Mouse (Mus musculus) CH12.LX (cell line): Measurements from ENCODE around the gene Nuak2. TPM values are rescaled to one million over a fixed set of nuclear protein-coding genes. Genes with fewer than 3 reads are reported as not detected.

ENCODE experiments used
- DNase-seq: peaks from one replicate; pipeline ENCODE4 v3.0.0-alpha.2; 2013; ENCODE audit errors: extremely low read depth
- H3K27ac ChIP-seq: 2 replicates; pipeline ENCODE4 v1.5.1; 2012; ENCODE audit warnings: low read depth, mild to moderate bottlenecking, control low read depth, moderate library complexity; ENCODE audit not compliant: insufficient read depth
- H3K27me3 ChIP-seq: replicated peaks from 2 replicates; pipeline ENCODE3; 2012; ENCODE audit warnings: inconsistent platforms
- H3K36me3 ChIP-seq, 2 experiments: replicated peaks in 1 of 2; 2 replicates each; pipeline versions ENCODE3 to v1.6.1; 2012; ENCODE audit warnings: inconsistent platforms in 1 of 2, low read length in 1 of 2, mild to moderate bottlenecking in 1 of 2, mixed read lengths in 1 of 2, moderate library complexity in 1 of 2; ENCODE audit not compliant: control insufficient read depth in 1 of 2, insufficient read depth in 1 of 2
- H3K4me1 ChIP-seq, 2 experiments: 2 replicates each; pipeline ENCODE4 v1.6.1; 2012; ENCODE audit warnings: inconsistent platforms in 1 of 2, moderate library complexity in 1 of 2; ENCODE audit not compliant: insufficient read depth in 2 of 2, control insufficient read depth in 1 of 2
- H3K4me2 ChIP-seq: 2 replicates; pipeline ENCODE4 v1.6.1; 2012; ENCODE audit warnings: low read depth, mild to moderate bottlenecking, control low read depth; ENCODE audit not compliant: poor library complexity, insufficient read depth, severe bottlenecking
- H3K4me3 ChIP-seq, 3 experiments: fragments of 150-350 bp in 1 of 3; sonication (generic) in 1 of 3; replicated peaks in 1 of 3; 2 replicates each; pipeline versions ENCODE3 to v1.5.1; 2011 to 2012; ENCODE audit warnings: low read depth in 2 of 3, low read length in 2 of 3, mild to moderate bottlenecking in 2 of 3, moderate library complexity in 2 of 3, control low read depth in 1 of 3, improper control_type of control experiment in 1 of 3, inconsistent platforms in 1 of 3, mixed read lengths in 1 of 3; ENCODE audit not compliant: poor library complexity in 1 of 3
- H3K79me2 ChIP-seq: replicated peaks from 2 replicates; pipeline ENCODE4 v1.6.1; 2012; ENCODE audit warnings: mild to moderate bottlenecking, moderate library complexity; ENCODE audit not compliant: control insufficient read depth, poor library complexity, insufficient read depth, severe bottlenecking; ENCODE audit errors: extremely low read depth
- H3K9ac ChIP-seq: 2 replicates; pipeline ENCODE4 v1.6.1; 2012; ENCODE audit warnings: low read depth, mild to moderate bottlenecking, control low read depth, moderate library complexity; ENCODE audit not compliant: insufficient read depth
- H3K9me3 ChIP-seq: replicated peaks from 2 replicates; pipeline ENCODE3; 2012; ENCODE audit warnings: low read length, inconsistent platforms, mixed read lengths
- CHD1 ChIP-seq: IDR thresholded peaks from 2 replicates; pipeline ENCODE4 v1.6.1; 2012; ENCODE audit warnings: low read depth, low read length, improper control_type of control experiment, inconsistent platforms
- ELF1 ChIP-seq: IDR thresholded peaks from 2 replicates; pipeline ENCODE4 v1.6.1; 2014; ENCODE audit warnings: low read depth, mild to moderate bottlenecking, inconsistent platforms, low read length, improper control_type of control experiment
- EP300 ChIP-seq: IDR thresholded peaks from 2 replicates; pipeline ENCODE4 v1.6.1; 2011; ENCODE audit warnings: low read length, improper control_type of control experiment
- GABPA ChIP-seq: IDR thresholded peaks from 2 replicates; pipeline ENCODE4 v1.6.1; 2012; ENCODE audit warnings: low read depth, low read length, improper control_type of control experiment, inconsistent platforms; ENCODE audit not compliant: insufficient replicate concordance
- HCFC1 ChIP-seq: IDR thresholded peaks from 2 replicates; pipeline ENCODE4 v1.6.1; 2012; ENCODE audit warnings: low read depth, mild to moderate bottlenecking, inconsistent platforms, low read length, improper control_type of control experiment
- IRF4 ChIP-seq: IDR thresholded peaks from 2 replicates; pipeline ENCODE4 v1.6.1; 2014; ENCODE audit warnings: low read depth, mild to moderate bottlenecking, inconsistent platforms, low read length, improper control_type of control experiment
- JUN ChIP-seq: IDR thresholded peaks from 2 replicates; pipeline ENCODE4 v1.6.1; 2011; ENCODE audit warnings: low read depth, mild to moderate bottlenecking, low read length, improper control_type of control experiment, moderate library complexity; ENCODE audit not compliant: insufficient read depth
- JUND ChIP-seq: conservative IDR thresholded peaks from 2 replicates; pipeline ENCODE4 v1.6.1; 2011; ENCODE audit warnings: low read depth, low read length, improper control_type of control experiment
- KAT2A ChIP-seq: IDR thresholded peaks from 2 replicates; pipeline ENCODE4 v1.6.1; 2012; ENCODE audit warnings: low read length, improper control_type of control experiment, inconsistent platforms; ENCODE audit not compliant: insufficient replicate concordance
- MAX ChIP-seq: IDR thresholded peaks from 2 replicates; pipeline ENCODE4 v1.6.1; 2011; ENCODE audit warnings: low read length, improper control_type of control experiment
- MAZ ChIP-seq: IDR thresholded peaks from 2 replicates; pipeline ENCODE4 v1.6.1; 2012; ENCODE audit warnings: low read depth, mild to moderate bottlenecking, inconsistent platforms, low read length, improper control_type of control experiment, moderate library complexity
- MEF2A ChIP-seq: IDR thresholded peaks from 2 replicates; pipeline ENCODE4 v1.6.1; 2014; ENCODE audit warnings: low read depth, mild to moderate bottlenecking, inconsistent platforms, low read length, improper control_type of control experiment, borderline replicate concordance
- MYC ChIP-seq: IDR thresholded peaks from 2 replicates; pipeline ENCODE4 v1.6.1; 2011; ENCODE audit warnings: low read depth, mild to moderate bottlenecking, improper control_type of control experiment, low read length
- PAX5 ChIP-seq: IDR thresholded peaks from 2 replicates; pipeline ENCODE4 v1.6.1; 2012; ENCODE audit warnings: low read length, inconsistent platforms, mixed read lengths
- RAD21 ChIP-seq: IDR thresholded peaks from 2 replicates; pipeline ENCODE4 v1.6.1; 2011; ENCODE audit warnings: low read depth, mild to moderate bottlenecking, low read length, improper control_type of control experiment, moderate library complexity
- SIN3A ChIP-seq: IDR thresholded peaks from 2 replicates; pipeline ENCODE4 v1.6.1; 2012; ENCODE audit warnings: low read length, improper control_type of control experiment, inconsistent platforms
- SMC3 ChIP-seq: IDR thresholded peaks from 2 replicates; pipeline ENCODE4 v1.6.1; 2011; ENCODE audit warnings: low read depth, low read length, improper control_type of control experiment
- TBP ChIP-seq: conservative IDR thresholded peaks from 2 replicates; pipeline ENCODE4 v1.6.1; 2011; ENCODE audit warnings: low read depth, low read length, improper control_type of control experiment
- TCF12 ChIP-seq: IDR thresholded peaks from 2 replicates; pipeline ENCODE4 v1.6.1; 2014; ENCODE audit warnings: low read depth, mild to moderate bottlenecking, inconsistent platforms, low read length, improper control_type of control experiment
- USF1 ChIP-seq: IDR thresholded peaks from 2 replicates; pipeline ENCODE4 v1.6.1; 2014; ENCODE audit warnings: low read depth, mild to moderate bottlenecking, inconsistent platforms, low read length, improper control_type of control experiment
- USF2 ChIP-seq: conservative IDR thresholded peaks from 2 replicates; pipeline ENCODE4 v1.6.1; 2011; ENCODE audit warnings: low read depth, low read length, improper control_type of control experiment
- ZKSCAN1 ChIP-seq: IDR thresholded peaks from 2 replicates; pipeline ENCODE4 v1.6.1; 2012; ENCODE audit warnings: low read depth, inconsistent platforms, low read length, improper control_type of control experiment, borderline replicate concordance
- ZMIZ1 ChIP-seq: IDR thresholded peaks from 2 replicates; pipeline ENCODE4 v1.6.1; 2012; ENCODE audit warnings: low read depth, mild to moderate bottlenecking, inconsistent platforms, low read length, improper control_type of control experiment
- ZNF384 ChIP-seq: IDR thresholded peaks from 2 replicates; pipeline ENCODE4 v1.6.1; 2012; ENCODE audit warnings: low read depth, low read length, improper control_type of control experiment, inconsistent platforms
- dilution Hi-C: fragments of 300-500 bp; cut with MboI; formaldehyde crosslinking; loops from 2 replicates; pipeline ENCODE4 v1.14.3; 2020; ENCODE audit warnings: low sequenced_read_pairs; ENCODE audit not compliant: extremely low pct_unique_long_range_greater_than_20kb, extremely low pct_ligation_motif_present
- in situ Hi-C: fragments of 300-500 bp; cut with MboI; formaldehyde crosslinking; loops from 3 replicates; pipeline ENCODE4 v1.14.3; 2019; ENCODE audit warnings: low sequenced_read_pairs, low pct_ligation_motif_present, low pct_unique_long_range_greater_than_20kb, mixed read lengths
- polyA plus RNA-seq: library from polyadenylated mRNA; unstranded; fragments of >175 nt; gene quantifications from 2 replicates; pipeline ENCODE4 v1.2.1, GENCODE M21; 2012; ENCODE audit warnings: low read depth; ENCODE audit not compliant: insufficient read length
- total RNA-seq, 2 experiments: library from RNA; depleted of rRNA; stranded (reverse); fragments of 300-350 nt in 1 of 2; fragments of >200 nt in 1 of 2; gene quantifications; 2 replicates each; pipeline ENCODE4 v1.2.3; 2012 to 2014

Nuak2 gene
- total and polyA plus RNA-seq, 3 experiments: 0.30 TPM; not detected in 2

DNA sequence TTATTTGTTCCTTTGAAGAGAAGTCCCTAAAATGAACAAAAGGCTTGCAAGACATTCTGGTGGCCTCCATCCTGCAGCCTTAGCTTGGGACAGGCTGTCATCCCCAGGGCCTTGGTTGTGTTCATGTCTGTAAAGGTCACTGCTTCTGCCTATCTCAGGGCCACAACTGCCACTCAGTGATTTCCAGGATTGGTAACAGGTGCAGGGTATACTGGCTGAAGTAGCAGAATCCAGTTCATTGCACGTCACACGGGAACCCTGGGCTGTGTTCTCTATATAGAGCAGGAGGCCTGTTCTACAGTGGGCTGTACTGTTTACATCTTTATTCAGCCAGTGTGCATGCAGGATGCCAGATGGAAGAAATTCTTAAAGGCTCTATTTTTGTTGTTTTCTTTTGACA, 48.0 kb upstream of the Nuak2 start:
- in situ Hi-C loops: no loop called here

DNA sequence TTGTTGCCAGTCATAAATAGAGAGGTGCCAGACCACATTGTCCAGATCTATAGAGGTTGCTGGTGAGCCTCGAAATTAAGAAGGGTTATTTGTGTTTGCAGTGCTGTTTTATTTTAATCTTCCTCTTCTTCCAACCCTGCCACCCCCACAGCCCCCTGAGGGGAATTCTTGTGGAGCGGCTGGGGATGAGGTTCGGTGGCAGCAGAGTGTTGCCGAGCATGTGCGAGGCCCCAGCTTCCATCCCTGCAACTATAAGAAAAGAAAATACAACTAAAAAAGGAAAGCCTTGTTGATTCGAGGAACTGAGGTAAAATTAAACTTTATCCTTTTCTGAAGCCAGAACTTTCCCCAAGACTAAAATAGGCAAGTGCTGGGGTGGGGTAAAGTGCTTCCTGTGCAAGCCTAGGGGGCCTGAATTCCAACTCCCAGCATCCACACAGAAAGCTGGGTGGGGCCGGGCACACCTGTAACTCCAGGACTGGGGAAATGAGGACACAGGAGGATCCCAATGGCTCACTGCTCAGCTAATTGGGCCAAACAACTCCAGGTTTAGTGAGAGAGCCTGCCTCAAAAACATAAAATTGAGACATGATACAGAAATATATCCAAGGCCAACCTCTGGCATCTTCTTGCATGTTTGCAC, 47.4 kb upstream of the Nuak2 start:
- H3K4me3 ChIP-seq: no peak overlapping the region
- no peak overlapping the region for H3K4me2 ChIP-seq
- dilution Hi-C loops (no loop called here), in situ Hi-C loops (no loop called here)
- no peaks in the 10 kb centered on the region for H3K9me3 ChIP-seq
- no peaks in the 10 kb centered on the region for H3K27me3 ChIP-seq
- TF ChIP-seq JUND (no peak), IRF4 (no peak), ZKSCAN1 (no peak), ZMIZ1 (no peak), MEF2A (no peak), KAT2A (no peak), CHD1 (no peak), MAZ (no peak), RAD21 (no peak), EP300 (no peak), PAX5 (no peak), MAX (no peak), TCF12 (no peak), ELF1 (no peak), TBP (no peak), USF1 (no peak), HCFC1 (no peak), MYC (no peak)
- no peak overlapping the region for H3K9ac ChIP-seq
- H3K79me2 ChIP-seq: no peaks in the 10 kb centered on the region
- H3K4me1 ChIP-seq: peaks cover 22 to 62% of the 10 kb centered on the region in 2 experiments
- DNase-seq: no peak
- no peaks in the 10 kb centered on the region for H3K36me3 ChIP-seq
- H3K27ac ChIP-seq: no peak overlapping the region

More for the DNA sequence above, 48.0 kb upstream of the Nuak2 start:
- H3K9me3 ChIP-seq: no peaks in the 10 kb centered on the region
- no peaks in the 10 kb centered on the region for H3K36me3 ChIP-seq
- dilution Hi-C loops: no loop called here
- H3K79me2 ChIP-seq: no peaks in the 10 kb centered on the region
- TF ChIP-seq MEF2A: no peak
- no peak for TF ChIP-seq TCF12
- TF ChIP-seq ELF1: no peak
- TF ChIP-seq KAT2A: no peak
- no peak for TF ChIP-seq JUN
- no peak for TF ChIP-seq GABPA
- no peak for TF ChIP-seq SIN3A
- no peak for TF ChIP-seq PAX5
- TF ChIP-seq ZNF384: no peak
- no peak for TF ChIP-seq MAX
- no peak for TF ChIP-seq USF2
- TF ChIP-seq JUND: no peak
- TF ChIP-seq RAD21: no peak
- no peak for TF ChIP-seq SMC3
- no peak overlapping the region for H3K4me3 ChIP-seq
- peaks cover 22 to 68% of the 10 kb centered on the region in 2 experiments for H3K4me1 ChIP-seq
- no peak overlapping the region for H3K4me2 ChIP-seq
- no peak overlapping the region for H3K9ac ChIP-seq
- H3K27ac ChIP-seq: no peak overlapping the region
- no peak for DNase-seq
- no peaks in the 10 kb centered on the region for H3K27me3 ChIP-seq
